Mouse (Mus musculus) intestine, postnatal 0 days (tissue): Measurements from ENCODE around the gene Creld2. TPM values are rescaled to one million over a fixed set of nuclear protein-coding genes. Genes with fewer than 3 reads are reported as not detected.

Experiments used
- ATAC-seq: fragments of 200-750 bp; cut with Nextera tagmentation; 2 replicates; pipeline ENCODE4 v1.8.0; 2017; ENCODE audit warnings: mild to moderate bottlenecking, moderate TSS enrichment, moderate library complexity
- H3K27ac ChIP-seq: fragments of 300-500 bp; sonication (generic); 2 replicates; pipeline ENCODE4 v1.5.1; 2014; ENCODE audit warnings: mild to moderate bottlenecking, low read depth, low read length, moderate library complexity
- H3K27me3 ChIP-seq: fragments of 300-500 bp; sonication (generic); replicated peaks from 2 replicates; pipeline ENCODE4 v1.6.1; 2014; ENCODE audit warnings: low read length, mixed read lengths; ENCODE audit not compliant: control insufficient read depth, insufficient read depth
- H3K36me3 ChIP-seq: fragments of 300-500 bp; sonication (generic); 2 replicates; pipeline ENCODE4 v1.6.1; 2014; ENCODE audit warnings: mild to moderate bottlenecking, moderate library complexity; ENCODE audit not compliant: control insufficient read depth, insufficient read depth
- H3K4me1 ChIP-seq: fragments of 300-500 bp; sonication (generic); replicated peaks from 2 replicates; pipeline ENCODE4 v1.6.1; 2014; ENCODE audit warnings: antibody characterized with exemption, low read length, mixed read lengths; ENCODE audit not compliant: control insufficient read depth, insufficient read depth
- H3K4me2 ChIP-seq: fragments of 300-500 bp; sonication (generic); replicated peaks from 2 replicates; pipeline ENCODE4 v1.6.1; 2014; ENCODE audit warnings: low read depth, mild to moderate bottlenecking, moderate library complexity
- H3K4me3 ChIP-seq: fragments of 300-500 bp; sonication (generic); 2 replicates; pipeline ENCODE4 v1.5.1; 2014; ENCODE audit warnings: low read depth, low read length
- H3K9ac ChIP-seq: fragments of 300-500 bp; sonication (generic); 2 replicates; pipeline ENCODE4 v1.6.1; 2014; ENCODE audit warnings: mild to moderate bottlenecking, low read depth, low read length
- H3K9me3 ChIP-seq: fragments of 300-500 bp; sonication (generic); 2 replicates; pipeline ENCODE4 v1.6.1; 2016; ENCODE audit warnings: mixed run types; ENCODE audit not compliant: control insufficient read depth
- CTCF ChIP-seq: sonication (generic); IDR thresholded peaks from 2 replicates; pipeline ENCODE4 v1.5.1; 2016; ENCODE audit warnings: low read depth, mild to moderate bottlenecking, control low read depth, antibody characterized with exemption, moderate library complexity
- WGBS: fragments of 180-500 bp; shearing (Covaris S2); extraction: QIAGEN DNeasy Blood & Tissue Kit; methylation state at CpG from one replicate; pipeline ENCODE4 v1.1.7; 2014; 5-methylcytosine and 5-hydroxymethylcytosine counted together
- polyA plus RNA-seq: library from polyadenylated mRNA; unstranded; fragments of >200 nt; fragmentation: Nextera tagmentation; extraction: Ambion mirVana; gene quantifications from 2 replicates; pipeline ENCODE4 v1.2.1, GENCODE M21; 2015

The Creld2 gene
- polyA plus RNA-seq, 1 experiment from 2014 or later, result 67.9 TPM

DNA sequence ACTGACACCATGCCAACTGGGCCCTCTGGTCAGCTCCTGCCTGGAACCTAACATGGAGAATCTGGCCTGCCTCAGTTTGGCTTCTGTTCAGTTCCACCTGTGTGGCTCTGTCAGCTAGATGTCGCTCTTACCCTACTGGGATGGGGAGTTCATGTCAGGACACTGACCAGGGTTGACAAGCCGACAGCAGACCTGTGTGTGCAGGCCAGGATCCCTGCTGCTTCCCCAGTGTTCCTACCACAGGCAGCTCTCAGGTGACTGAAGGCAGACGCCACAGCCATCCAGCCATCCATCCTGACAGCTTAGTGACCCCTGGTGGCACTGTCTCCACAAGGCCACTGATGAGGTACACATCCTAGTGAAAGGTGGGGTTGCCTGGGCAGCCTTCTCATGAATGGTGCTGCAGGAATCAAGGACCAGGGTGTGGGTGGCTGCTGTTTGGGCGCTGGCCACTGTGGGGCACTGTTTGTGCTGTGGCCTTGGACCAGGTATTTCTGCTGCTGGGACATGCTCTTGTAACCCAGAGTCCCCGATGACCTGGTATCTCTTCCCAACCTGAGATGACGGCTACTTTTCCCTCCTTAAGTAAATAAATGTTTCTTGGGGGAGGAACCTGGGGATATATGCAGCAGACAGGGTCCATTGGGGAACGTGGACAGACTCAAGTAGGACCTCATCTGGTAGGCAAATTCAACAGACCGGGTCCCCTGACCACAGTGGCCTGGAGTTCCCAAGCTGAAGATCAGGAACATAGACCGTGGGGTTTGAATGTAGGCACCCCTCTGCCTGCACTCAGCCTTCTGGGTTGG is 8.7 kb downstream of the Creld2 start:
- no peaks in the 10 kb centered on the region for H3K9me3 ChIP-seq
- H3K27ac ChIP-seq, result no peak overlapping the region
- peaks cover 31% of the 10 kb centered on the region for H3K36me3 ChIP-seq
- TF ChIP-seq CTCF, result peak; percentile 65
- peak; percentile 68 for ATAC-seq
- H3K4me3 ChIP-seq, result no peak overlapping the region
- no peaks in the 10 kb centered on the region for H3K4me1 ChIP-seq
- no peak overlapping the region for H3K4me2 ChIP-seq
- WGBS, result 26% methylated on average over 9 of the region's 9 CpGs
- H3K27me3 ChIP-seq, result no peaks in the 10 kb centered on the region
- H3K9ac ChIP-seq, result no peak overlapping the region

GRCm38 (mm10) chr15:88828800-88829705 is 9.6 kb downstream of the Creld2 start:
- Histone ChIP-seq H3K4me1 (no peaks in the 10 kb centered on the region), H3K4me2 (no peak overlapping the region), H3K27me3 (no peaks in the 10 kb centered on the region), H3K9me3 (no peaks in the 10 kb centered on the region), H3K27ac (no peak overlapping the region), H3K36me3 (peaks cover 23% of the 10 kb centered on the region), H3K9ac (no peak overlapping the region), H3K4me3 (no peak overlapping the region)
- peak; percentile 80 for ATAC-seq
- WGBS, result 53% methylated on average over 17 of the region's 17 CpGs
- peak; percentile 89 for TF ChIP-seq CTCF

DNA sequence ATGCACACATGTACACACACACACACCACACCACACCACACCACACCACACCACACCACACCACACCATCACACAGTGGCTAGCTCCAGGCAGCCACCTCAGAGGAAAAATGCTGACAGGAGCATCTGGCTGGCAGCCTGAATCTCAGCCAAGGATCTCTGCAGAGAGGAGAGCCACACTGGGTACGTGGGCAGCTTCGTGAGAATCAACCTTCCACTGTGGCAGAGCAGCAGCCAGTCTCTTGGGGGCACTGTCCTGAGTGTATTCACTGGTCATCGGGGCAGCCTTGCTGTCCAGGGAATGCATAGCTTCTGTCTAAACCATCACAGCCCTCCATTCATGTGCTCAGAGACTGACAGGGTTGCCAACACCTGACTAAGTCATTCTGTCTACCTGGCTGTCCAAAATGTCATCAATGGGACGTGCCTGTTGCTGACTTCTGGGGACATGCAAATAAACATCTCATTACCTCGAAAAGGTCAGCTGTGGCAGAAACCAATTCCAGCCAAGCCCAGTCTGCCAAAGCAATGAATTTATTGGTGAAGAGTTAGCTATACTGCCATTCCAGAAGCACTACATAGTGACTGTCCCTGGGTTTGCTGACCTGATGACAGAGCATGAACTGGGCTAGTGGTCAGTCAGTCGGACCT is 10.5 kb downstream of the Creld2 start:
- Histone ChIP-seq H3K9me3 (no peaks in the 10 kb centered on the region), H3K4me2 (no peak overlapping the region), H3K27me3 (no peaks in the 10 kb centered on the region), H3K4me1 (no peaks in the 10 kb centered on the region), H3K27ac (no peak overlapping the region), H3K9ac (no peak overlapping the region), H3K4me3 (no peak overlapping the region), H3K36me3 (peaks cover 14% of the 10 kb centered on the region)
- TF ChIP-seq CTCF, result no peak
- no peak for ATAC-seq
- WGBS, result 80% methylated on average over 6 of the region's 6 CpGs

GRCm38 (mm10) chr15:88830696-88831095 is 11.2 kb downstream of the Creld2 start:
- no peak overlapping the region for H3K4me2 ChIP-seq
- no peak for ATAC-seq
- TF ChIP-seq CTCF, result no peak
- no peaks in the 10 kb centered on the region for H3K9me3 ChIP-seq
- H3K36me3 ChIP-seq, result peaks cover 6% of the 10 kb centered on the region
- no peak overlapping the region for H3K27ac ChIP-seq
- WGBS, result 73% methylated on average over 5 of the region's 5 CpGs
- H3K4me1 ChIP-seq, result no peaks in the 10 kb centered on the region
- H3K27me3 ChIP-seq, result no peaks in the 10 kb centered on the region
- H3K9ac ChIP-seq, result no peak overlapping the region
- no peak overlapping the region for H3K4me3 ChIP-seq

DNA sequence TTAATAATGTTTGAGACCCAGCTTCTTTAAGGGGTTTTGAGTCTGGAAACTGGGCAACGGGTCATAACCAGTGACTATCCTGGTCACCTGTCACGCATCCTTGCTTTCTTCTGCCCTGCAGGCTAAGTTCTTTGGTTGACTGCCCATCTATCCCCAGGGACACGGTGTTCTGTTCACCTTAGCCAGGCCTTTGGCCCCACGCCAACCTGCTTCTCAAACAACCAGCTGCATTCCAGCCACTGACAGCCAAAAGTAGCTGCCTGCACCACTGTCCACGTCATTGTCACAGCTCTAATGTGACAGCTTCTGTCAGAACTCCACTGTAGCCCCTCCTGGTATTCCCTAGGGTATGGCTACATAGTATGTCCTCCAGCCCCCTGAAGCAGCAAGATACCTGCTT is 12.0 kb downstream of the Creld2 start:
- Histone ChIP-seq H3K4me2 (no peak overlapping the region), H3K27ac (no peak overlapping the region), H3K36me3 (no peaks in the 10 kb centered on the region), H3K4me1 (no peaks in the 10 kb centered on the region), H3K27me3 (no peaks in the 10 kb centered on the region), H3K4me3 (no peak overlapping the region), H3K9ac (no peak overlapping the region), H3K9me3 (no peaks in the 10 kb centered on the region)
- no peak for TF ChIP-seq CTCF
- WGBS, result 49% methylated on average over 5 of the region's 5 CpGs
- ATAC-seq, result no peak

DNA sequence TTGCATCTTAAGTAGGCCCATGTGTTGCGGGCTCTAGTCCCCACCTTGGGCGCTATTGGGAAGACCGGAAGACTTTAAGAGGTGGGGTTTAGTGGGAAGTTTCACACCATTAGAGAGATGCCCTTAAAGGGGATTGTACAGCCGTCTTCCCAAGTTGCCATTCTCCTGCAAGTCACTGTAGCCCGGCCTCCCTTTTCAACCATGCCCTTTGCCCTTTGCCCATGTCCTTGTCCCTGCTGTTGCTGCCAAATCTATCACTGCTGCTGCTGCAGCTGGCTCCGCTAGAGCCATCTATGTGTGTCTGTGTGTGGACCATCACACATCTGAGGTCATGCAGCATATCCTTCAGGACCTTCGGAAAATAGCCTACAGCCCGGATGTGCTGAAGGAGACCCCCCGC is 13.1 kb downstream of the Creld2 start:
- Histone ChIP-seq H3K9me3 (no peaks in the 10 kb centered on the region), H3K27me3 (no peaks in the 10 kb centered on the region), H3K4me3 (no peak overlapping the region), H3K9ac (no peak overlapping the region), H3K4me2 (no peak overlapping the region), H3K36me3 (no peaks in the 10 kb centered on the region), H3K27ac (no peak overlapping the region), H3K4me1 (no peaks in the 10 kb centered on the region)
- TF ChIP-seq CTCF, result no peak
- 69% methylated on average over 9 of the region's 9 CpGs for WGBS
- ATAC-seq, result no peak
